Mouse (Mus musculus): ENCODE data around the gene Sde2. TPM values are rescaled to one million over a fixed set of nuclear protein-coding genes. Genes with fewer than 3 reads are reported as not detected.
A peak's percentile ranks its signal among the peaks of the same experiment; 100 is the strongest.
"Not testable (repeated sequence)": the region's sequence is repeated elsewhere in the genome, so short reads cannot be mapped to it uniquely, and the experiment has no call there.

The Sde2 gene
- total RNA-seq, 1 experiment: 39.6 TPM

GRCm38 (mm10) chr1:180836467-180836866 is 14.5 kb upstream of the Sde2 start:
- H3K9me3 ChIP-seq (ENCODE audit: control insufficient read depth, insufficient read depth, low read depth, low read length); H3K4me1 ChIP-seq (ENCODE audit: control insufficient read depth in 2 of 2, insufficient read depth in 2 of 2, low read length in 2 of 2, poor library complexity in 1 of 2); H3K36me3 ChIP-seq (ENCODE audit: control insufficient read depth, insufficient read depth, low read length, poor library complexity, severe bottlenecking); H3K4me3 ChIP-seq (ENCODE audit: insufficient read depth in 1 of 2, low read depth in 1 of 2, low read length in 2 of 2, poor library complexity in 1 of 2, severe bottlenecking in 1 of 2); H3K9ac ChIP-seq (ENCODE audit: insufficient read depth, low read depth, low read length, poor library complexity, severe bottlenecking); in situ Hi-C loops (cut with MboI; ENCODE audit: low sequenced_read_pairs in 2 of 2, unreplicated experiment in 2 of 2); DNase-seq (ENCODE audit: low read depth, low spot score); H3K27ac ChIP-seq (ENCODE audit: insufficient read depth, low read depth, low read length, poor library complexity, severe bottlenecking): not testable (repeated sequence)
- peak; percentile 71; the same call in 1 of the 2 replicates for TF ChIP-seq ZNF384 (IDR thresholded peaks at IDR 0.05; ENCODE audit: low read depth, low read length)

DNA sequence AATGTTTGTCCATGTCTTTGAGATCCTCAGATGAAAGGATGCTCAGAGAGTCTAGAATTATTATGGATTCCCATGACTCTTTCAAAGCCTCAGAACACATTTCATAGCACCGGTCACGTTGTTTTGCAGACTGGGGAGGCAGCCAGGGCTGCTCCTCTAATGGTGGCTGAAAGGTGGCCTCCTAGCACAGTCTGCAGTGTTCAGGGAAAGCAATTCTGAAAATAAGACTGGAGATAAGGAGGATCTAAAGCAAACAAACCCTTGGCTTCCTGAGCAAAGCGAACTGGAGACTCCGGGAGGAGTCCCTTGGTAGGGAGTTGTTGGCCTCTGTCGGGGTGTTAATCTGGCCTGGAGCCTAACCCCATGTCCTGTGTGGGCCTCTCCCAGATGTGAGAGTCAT is 13.7 kb upstream of the Sde2 start:
- Histone ChIP-seq H3K9ac (ENCODE audit: insufficient read depth, low read depth, low read length, poor library complexity, severe bottlenecking) (no peak overlapping the region), H3K4me1 (ENCODE audit: control insufficient read depth in 2 of 2, insufficient read depth in 2 of 2, low read length in 2 of 2, poor library complexity in 1 of 2) (no peaks in the 10 kb centered on the region), H3K9me3 (ENCODE audit: control insufficient read depth, insufficient read depth, low read depth, low read length) (no peaks in the 10 kb centered on the region), H3K27ac (ENCODE audit: insufficient read depth, low read depth, low read length, poor library complexity, severe bottlenecking) (no peak overlapping the region), H3K4me3 (ENCODE audit: insufficient read depth in 1 of 2, low read depth in 1 of 2, low read length in 2 of 2, poor library complexity in 1 of 2, severe bottlenecking in 1 of 2) (no peak overlapping the region), H3K36me3 (ENCODE audit: control insufficient read depth, insufficient read depth, low read length, poor library complexity, severe bottlenecking) (no peaks in the 10 kb centered on the region)
- no peak for TF ChIP-seq ZNF384 (IDR thresholded peaks at IDR 0.05; ENCODE audit: low read depth, low read length)
- in situ Hi-C loops (cut with MboI; ENCODE audit: low sequenced_read_pairs in 2 of 2, unreplicated experiment in 2 of 2): no loop called here
- no peak for DNase-seq (ENCODE audit: low read depth, low spot score)

DNA sequence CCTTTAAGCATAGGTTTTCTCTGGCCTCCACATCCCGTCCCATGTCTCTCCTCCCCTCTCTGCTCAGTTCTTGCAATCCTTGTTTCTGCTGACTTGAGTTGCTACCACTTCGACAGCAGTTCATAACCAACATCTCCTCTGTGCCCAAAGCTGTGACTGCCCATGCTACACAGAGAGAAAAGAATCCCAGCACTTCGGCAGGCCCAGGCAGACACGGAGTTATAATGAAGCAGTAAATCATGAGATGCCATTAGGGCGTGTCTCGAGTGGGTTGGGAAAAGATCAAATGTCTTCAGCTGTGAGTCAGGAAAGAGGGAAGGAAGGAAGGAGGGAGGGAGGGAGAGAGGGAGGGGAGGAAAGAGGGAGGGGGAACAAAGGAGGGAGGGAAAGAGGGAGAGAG is 12.9 kb upstream of the Sde2 start:
- Histone ChIP-seq H3K4me3 (ENCODE audit: insufficient read depth in 1 of 2, low read depth in 1 of 2, low read length in 2 of 2, poor library complexity in 1 of 2, severe bottlenecking in 1 of 2) (no peak overlapping the region), H3K4me1 (ENCODE audit: control insufficient read depth in 2 of 2, insufficient read depth in 2 of 2, low read length in 2 of 2, poor library complexity in 1 of 2) (no peaks in the 10 kb centered on the region), H3K9ac (ENCODE audit: insufficient read depth, low read depth, low read length, poor library complexity, severe bottlenecking) (no peak overlapping the region), H3K9me3 (ENCODE audit: control insufficient read depth, insufficient read depth, low read depth, low read length) (no peaks in the 10 kb centered on the region), H3K27ac (ENCODE audit: insufficient read depth, low read depth, low read length, poor library complexity, severe bottlenecking) (no peak overlapping the region), H3K36me3 (ENCODE audit: control insufficient read depth, insufficient read depth, low read length, poor library complexity, severe bottlenecking) (no peaks in the 10 kb centered on the region)
- no peak for DNase-seq (ENCODE audit: low read depth, low spot score)
- TF ChIP-seq CHD2 (IDR thresholded peaks at IDR 0.05; ENCODE audit: low read depth, low read length) (no peak), ZNF384 (IDR thresholded peaks at IDR 0.05; ENCODE audit: low read depth, low read length) (no peak), HCFC1 (IDR thresholded peaks at IDR 0.05; ENCODE audit: borderline replicate concordance, insufficient read depth, low read length) (no peak), ZC3H11A (IDR thresholded peaks at IDR 0.05; ENCODE audit: borderline replicate concordance, low read depth, low read length) (no peak), MAFK (IDR thresholded peaks at IDR 0.05; ENCODE audit: insufficient read depth, low read depth, low read length) (no peak)
- in situ Hi-C loops (cut with MboI; ENCODE audit: low sequenced_read_pairs in 2 of 2, unreplicated experiment in 2 of 2): no loop called here

GRCm38 (mm10) chr1:180839201-180839910 is 11.6 kb upstream of the Sde2 start:
- Histone ChIP-seq H3K4me1 (ENCODE audit: control insufficient read depth in 2 of 2, insufficient read depth in 2 of 2, low read length in 2 of 2, poor library complexity in 1 of 2) (0 out of 4 replicates have a peak, but pooled peaks cover 0 to 2% of the 10 kb centered on the region in 2 experiments), H3K9ac (ENCODE audit: insufficient read depth, low read depth, low read length, poor library complexity, severe bottlenecking) (no peak overlapping the region), H3K4me3 (ENCODE audit: insufficient read depth in 1 of 2, low read depth in 1 of 2, low read length in 2 of 2, poor library complexity in 1 of 2, severe bottlenecking in 1 of 2) (no peak overlapping the region), H3K9me3 (ENCODE audit: control insufficient read depth, insufficient read depth, low read depth, low read length) (no peaks in the 10 kb centered on the region), H3K27ac (ENCODE audit: insufficient read depth, low read depth, low read length, poor library complexity, severe bottlenecking) (no peak overlapping the region), H3K36me3 (ENCODE audit: control insufficient read depth, insufficient read depth, low read length, poor library complexity, severe bottlenecking) (no peaks in the 10 kb centered on the region)
- DNase-seq (ENCODE audit: low read depth, low spot score): no peak
- TF ChIP-seq ZNF384 (IDR thresholded peaks at IDR 0.05; ENCODE audit: low read depth, low read length) (no peak), MAFK (IDR thresholded peaks at IDR 0.05; ENCODE audit: insufficient read depth, low read depth, low read length) (no peak), ZC3H11A (IDR thresholded peaks at IDR 0.05; ENCODE audit: borderline replicate concordance, low read depth, low read length) (no peak), HCFC1 (IDR thresholded peaks at IDR 0.05; ENCODE audit: borderline replicate concordance, insufficient read depth, low read length) (no peak), CHD2 (IDR thresholded peaks at IDR 0.05; ENCODE audit: low read depth, low read length) (no peak)
- in situ Hi-C loops (cut with MboI; ENCODE audit: low sequenced_read_pairs in 2 of 2, unreplicated experiment in 2 of 2): no loop called here
